Comparison of ENCODE assay signal across 19 mouse cellular contexts in the genomic region with DNA sequence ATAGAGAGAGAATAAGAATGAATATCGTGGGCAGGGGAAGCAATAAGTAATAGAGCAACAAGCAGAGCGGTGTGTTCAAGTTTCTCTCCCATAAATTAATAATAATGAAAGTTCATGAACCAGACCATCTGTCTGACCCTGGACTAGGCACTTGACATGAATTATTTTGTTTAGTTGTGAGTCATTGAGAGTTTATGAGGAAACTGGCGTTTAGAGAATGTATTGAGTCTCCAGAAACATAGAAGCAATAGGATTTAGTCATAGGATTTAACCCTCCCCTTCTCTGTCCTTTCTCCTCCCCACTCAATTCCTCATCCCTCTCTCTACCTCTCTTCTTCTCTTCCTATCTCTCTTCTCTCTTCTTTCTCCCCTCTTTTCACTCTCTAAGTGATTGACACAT.
DNase-seq lines count a peak whose midpoint lies in the region; ATAC-seq and TF ChIP-seq lines count a peak whose summit lies in the region.
"Had no signal": no experiment of that assay in that cellular context is flagged by ENCODE, and none has a peak within 500 bp of the region (broad histone marks: within the 10 kb centered on the region; RNA-seq: fewer than 3 reads in every experiment).

No protein-coding gene starts in this region.

- DNase-seq in 3T3-L1 (ENCODE audit: low read depth, low spot score): peak; percentile 66
- DNase-seq: adrenal gland, adult 2 months; adrenal gland, adult 8-10 months; adrenal gland, postnatal 10 days; adrenal gland, postnatal 14 days; adrenal gland, postnatal 25 days; adrenal gland, postnatal 36 days; B cell, adult 2 months; cerebellum, adult 11 months; cerebellum, adult 11-12 months; cerebellum, adult 18-20 months; cerebellum, adult 2 months had no signal

- no peak overlapping the region for H3ac ChIP-seq in myocyte (ENCODE audit: control insufficient read depth, insufficient read length)

- WGBS in hindbrain, embryonic 12.5 days: 85% methylated on average over 3 of the region's 3 CpGs

- H3K4me2 ChIP-seq in myocyte (ENCODE audit: low read depth): peak overlapping the region; percentile 7
- no peak overlapping the region for H3K4me2 ChIP-seq in hindbrain, embryonic 12.5 days (replicated peaks)

- no peak for TF ChIP-seq POLR2A in myocyte (IDR thresholded peaks at IDR 0.05; ENCODE audit: insufficient read length, low read depth)

- H3K36me3 ChIP-seq in myocyte (ENCODE audit: control insufficient read depth, insufficient read depth): no peaks in the 10 kb centered on the region
- H3K36me3 ChIP-seq in hindbrain, embryonic 12.5 days: no peaks in the 10 kb centered on the region
- H3K36me3 ChIP-seq: G1E had no signal

- H3K27me3 ChIP-seq in myocyte (ENCODE audit: control insufficient read depth, insufficient read depth, insufficient read length): no peaks in the 10 kb centered on the region
- no peaks in the 10 kb centered on the region for H3K27me3 ChIP-seq in hindbrain, embryonic 12.5 days

- H3K4me1 ChIP-seq in hindbrain, embryonic 12.5 days: no peaks in the 10 kb centered on the region

- H3K9ac ChIP-seq in hindbrain, embryonic 12.5 days: no peak overlapping the region

- no peak overlapping the region for H3K27ac ChIP-seq in hindbrain, embryonic 12.5 days

- H3K4me3 ChIP-seq in myocyte: no peak overlapping the region
- H3K4me3 ChIP-seq in hindbrain, embryonic 12.5 days: no peak overlapping the region

- H3K79me2 ChIP-seq in myocyte (ENCODE audit: control insufficient read depth, insufficient read depth): no peaks in the 10 kb centered on the region

- ATAC-seq in monocyte, adult 5-6 weeks (replicated peaks; ENCODE audit: insufficient number of reproducible peaks, low FRiP score, low TSS enrichment, poor library complexity, severe bottlenecking): no peak
- no peak for ATAC-seq in hindbrain, embryonic 12.5 days (ENCODE audit: low FRiP score)
- ATAC-seq: activated CD4-positive, CD25-positive, alpha-beta regulatory T cell, adult 4 months; CD4-positive, CD25-positive, alpha-beta regulatory T cell, adult 4 months; Patski had no signal

- H3K9me3 ChIP-seq in hindbrain, embryonic 12.5 days (replicated peaks): no peaks in the 10 kb centered on the region
- H3K9me3 ChIP-seq: G1E had no signal

TF ChIP-seq in myocyte, 11 proteins besides CTCF, POLR2A, EP300 and RAD21:
- no peak for TF ChIP-seq POLR2AphosphoS2 (IDR thresholded peaks at IDR 0.05; ENCODE audit: insufficient read length, low read depth)
- TF ChIP-seq USF1 (IDR thresholded peaks at IDR 0.05; ENCODE audit: low read depth): no peak
- no peak for TF ChIP-seq MYOG (IDR thresholded peaks at IDR 0.05; ENCODE audit: control insufficient read depth in 1 of 3, insufficient read depth in 1 of 3, insufficient read length in 2 of 3, low read depth in 2 of 3)
